Mouse (Mus musculus): ENCODE measurements around the gene Kiss1r. TPM values are rescaled to one million over a fixed set of nuclear protein-coding genes. Genes with fewer than 3 reads are reported as not detected.

The Kiss1r gene
- polyA plus RNA-seq, 1 experiment from 2014 or later, result 0.48 TPM

GRCm38 (mm10) chr10:79906712-79907111 lies 10.1 kb upstream of the Kiss1r start:
- no peak overlapping the region for H3K4me2 ChIP-seq (ENCODE audit: low read depth, low read length)
- H3K27me3 ChIP-seq (ENCODE audit: control insufficient read depth, insufficient read depth, low read length), result no peaks in the 10 kb centered on the region
- no peaks in the 10 kb centered on the region for H3K9me3 ChIP-seq (replicated peaks; ENCODE audit: control insufficient read depth, low read length)
- H3K4me3 ChIP-seq (ENCODE audit: low read depth, low read length), result no peak overlapping the region
- no peak for ATAC-seq (replicated peaks; ENCODE audit: insufficient number of reproducible peaks, low FRiP score, low TSS enrichment, low read depth)
- no peak for DNase-seq (ENCODE audit: low spot score)
- H3K4me1 ChIP-seq (ENCODE audit: control insufficient read depth, insufficient read depth, low read length), result no peaks in the 10 kb centered on the region; the same call in 1 of the 2 replicates
- 91% methylated on average over 9 of the region's 9 CpGs for WGBS
- no peak overlapping the region for H3K27ac ChIP-seq (replicated peaks; ENCODE audit: low read depth, low read length)
- no peak overlapping the region for H3K9ac ChIP-seq (replicated peaks; ENCODE audit: low read length)
- H3K36me3 ChIP-seq (replicated peaks; ENCODE audit: control insufficient read depth, insufficient read depth, low read depth, low read length), result peaks cover 14% of the 10 kb centered on the region

GRCm38 (mm10) chr10:79907415-79907814 lies 9.4 kb upstream of the Kiss1r start:
- ATAC-seq (replicated peaks; ENCODE audit: insufficient number of reproducible peaks, low FRiP score, low TSS enrichment, low read depth) (no peak), DNase-seq (ENCODE audit: low spot score) (no peak)
- no peak overlapping the region for H3K27ac ChIP-seq (replicated peaks; ENCODE audit: low read depth, low read length)
- no peaks in the 10 kb centered on the region for H3K27me3 ChIP-seq (ENCODE audit: control insufficient read depth, insufficient read depth, low read length)
- H3K9me3 ChIP-seq (replicated peaks; ENCODE audit: control insufficient read depth, low read length), result no peaks in the 10 kb centered on the region
- H3K4me2 ChIP-seq (ENCODE audit: low read depth, low read length), result no peak overlapping the region
- no peak overlapping the region for H3K4me3 ChIP-seq (ENCODE audit: low read depth, low read length)
- H3K4me1 ChIP-seq (ENCODE audit: control insufficient read depth, insufficient read depth, low read length), result no peaks in the 10 kb centered on the region; the same call in 1 of the 2 replicates
- peaks cover 13% of the 10 kb centered on the region for H3K36me3 ChIP-seq (replicated peaks; ENCODE audit: control insufficient read depth, insufficient read depth, low read depth, low read length)
- WGBS, result 95% methylated on average over 10 of the region's 10 CpGs
- H3K9ac ChIP-seq (replicated peaks; ENCODE audit: low read length), result no peak overlapping the region

GRCm38 (mm10) chr10:79908167-79909091 lies 8.3 kb upstream of the Kiss1r start, which contains the start of gene Med16:
TSS of gene Med16 (minus strand) at chr10:79908923.
- WGBS, result 2% methylated on average over 49 of the region's 52 CpGs
- H3K9me3 ChIP-seq (replicated peaks; ENCODE audit: control insufficient read depth, low read length), result no peaks in the 10 kb centered on the region
- peak; percentile 84 for ATAC-seq (replicated peaks; ENCODE audit: insufficient number of reproducible peaks, low FRiP score, low TSS enrichment, low read depth)
- peak within 1 kb of the TSS; percentile 40 for H3K4me2 ChIP-seq (ENCODE audit: low read depth, low read length)
- peak; percentile 97 for DNase-seq (ENCODE audit: low spot score)
- H3K27me3 ChIP-seq (ENCODE audit: control insufficient read depth, insufficient read depth, low read length), result no peaks in the 10 kb centered on the region
- peaks cover 7% of the 10 kb centered on the region for H3K36me3 ChIP-seq (replicated peaks; ENCODE audit: control insufficient read depth, insufficient read depth, low read depth, low read length)
- H3K27ac ChIP-seq (replicated peaks; ENCODE audit: low read depth, low read length), result peak within 1 kb of the TSS; percentile 95
- peak within 1 kb of the TSS; percentile 89 for H3K9ac ChIP-seq (replicated peaks; ENCODE audit: low read length)
- peak within 1 kb of the TSS; percentile 61 for H3K4me3 ChIP-seq (ENCODE audit: low read depth, low read length)
- H3K4me1 ChIP-seq (ENCODE audit: control insufficient read depth, insufficient read depth, low read length), result no peaks in the 10 kb centered on the region; the same call in 1 of the 2 replicates

GRCm38 (mm10) chr10:79909092-79909922 lies 7.5 kb upstream of the Kiss1r start:
- ATAC-seq (replicated peaks; ENCODE audit: insufficient number of reproducible peaks, low FRiP score, low TSS enrichment, low read depth) (peak; percentile 23; the same call in 1 of the 2 replicates), DNase-seq (ENCODE audit: low spot score) (no peak)
- H3K4me1 ChIP-seq (ENCODE audit: control insufficient read depth, insufficient read depth, low read length), result no peaks in the 10 kb centered on the region; the same call in 1 of the 2 replicates
- H3K9me3 ChIP-seq (replicated peaks; ENCODE audit: control insufficient read depth, low read length), result no peaks in the 10 kb centered on the region
- 26% methylated on average over 14 of the region's 14 CpGs for WGBS
- peaks cover 7% of the 10 kb centered on the region for H3K36me3 ChIP-seq (replicated peaks; ENCODE audit: control insufficient read depth, insufficient read depth, low read depth, low read length)
- no peak overlapping the region; the same call in 1 of the 2 replicates for H3K27ac ChIP-seq (replicated peaks; ENCODE audit: low read depth, low read length)
- no peaks in the 10 kb centered on the region for H3K27me3 ChIP-seq (ENCODE audit: control insufficient read depth, insufficient read depth, low read length)
- H3K4me2 ChIP-seq (ENCODE audit: low read depth, low read length), result no peak overlapping the region
- H3K9ac ChIP-seq (replicated peaks; ENCODE audit: low read length), result no peak overlapping the region
- H3K4me3 ChIP-seq (ENCODE audit: low read depth, low read length), result no peak overlapping the region

DNA sequence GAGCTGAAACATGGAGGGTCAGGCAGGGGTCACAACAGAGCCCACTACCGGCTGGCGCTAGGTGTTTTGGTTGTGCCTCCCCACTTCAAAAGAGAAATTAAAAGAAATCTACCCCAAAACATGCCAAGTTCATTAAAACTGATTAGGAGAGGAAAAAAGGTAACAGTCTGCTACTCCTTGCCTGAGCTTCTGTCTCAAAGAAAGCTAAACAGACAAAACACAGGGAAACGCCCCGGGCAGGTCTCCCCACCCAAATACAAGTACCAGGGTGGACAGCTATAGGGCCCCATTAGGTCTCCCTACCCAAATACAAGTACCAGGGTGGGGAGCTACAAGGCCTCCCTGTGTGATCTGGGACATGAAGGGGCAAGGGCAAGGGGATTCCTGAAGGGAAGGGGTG lies 6.2 kb upstream of the Kiss1r start, which contains the start of gene Gm26602:
Gm26602 (plus strand) TSS at position 301 of the 400 bp plus-strand sequence.
- peaks cover 2% of the 10 kb centered on the region; the same call in 1 of the 2 replicates for H3K36me3 ChIP-seq (replicated peaks; ENCODE audit: control insufficient read depth, insufficient read depth, low read depth, low read length)
- WGBS, result 92% methylated on average over 4 of the region's 4 CpGs

DNA sequence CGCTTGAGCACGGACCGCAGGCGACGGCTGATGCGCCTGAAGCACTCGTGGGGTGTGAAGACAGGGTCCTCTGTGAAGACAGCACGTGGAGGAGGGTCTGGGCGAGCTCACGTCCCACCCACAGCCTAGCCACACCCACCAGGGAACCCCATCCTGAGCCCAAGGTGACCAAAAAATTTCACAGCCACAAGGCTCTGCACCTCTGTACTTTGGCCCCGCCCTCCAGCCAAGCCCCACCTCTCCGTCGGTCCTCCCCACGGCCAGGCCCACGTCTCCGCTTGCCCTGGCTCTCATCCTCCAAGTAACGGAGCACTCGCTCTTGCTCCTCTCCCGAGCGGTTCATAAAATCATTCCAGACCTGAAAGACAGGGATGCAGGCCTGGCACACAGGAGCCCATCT lies 4.4 kb upstream of the Kiss1r start:
- Histone ChIP-seq H3K9me3 (replicated peaks; ENCODE audit: control insufficient read depth, low read length) (no peaks in the 10 kb centered on the region), H3K27me3 (ENCODE audit: control insufficient read depth, insufficient read depth, low read length) (peaks cover under 1% of the 10 kb centered on the region), H3K4me2 (ENCODE audit: low read depth, low read length) (no peak overlapping the region), H3K9ac (replicated peaks; ENCODE audit: low read length) (no peak overlapping the region), H3K4me3 (ENCODE audit: low read depth, low read length) (no peak overlapping the region), H3K4me1 (ENCODE audit: control insufficient read depth, insufficient read depth, low read length) (peaks cover 3% of the 10 kb centered on the region), H3K27ac (replicated peaks; ENCODE audit: low read depth, low read length) (no peak overlapping the region), H3K36me3 (replicated peaks; ENCODE audit: control insufficient read depth, insufficient read depth, low read depth, low read length) (peaks cover 2% of the 10 kb centered on the region; the same call in 1 of the 2 replicates)
- DNase-seq (ENCODE audit: low spot score), result no peak
- 65% methylated on average over 20 of the region's 20 CpGs for WGBS
- no peak for ATAC-seq (replicated peaks; ENCODE audit: insufficient number of reproducible peaks, low FRiP score, low TSS enrichment, low read depth)

More for the DNA sequence above, 6.2 kb upstream of the Kiss1r start, which contains the start of gene Gm26602:
- H3K9ac ChIP-seq (replicated peaks; ENCODE audit: low read length), result no peak within 1 kb of the TSS
- H3K27ac ChIP-seq (replicated peaks; ENCODE audit: low read depth, low read length), result no peak within 1 kb of the TSS
- no peaks in the 10 kb centered on the region for H3K27me3 ChIP-seq (ENCODE audit: control insufficient read depth, insufficient read depth, low read length)
- H3K4me3 ChIP-seq (ENCODE audit: low read depth, low read length), result no peak within 1 kb of the TSS
- no peak for DNase-seq (ENCODE audit: low spot score)
- H3K4me2 ChIP-seq (ENCODE audit: low read depth, low read length), result no peak within 1 kb of the TSS
- H3K9me3 ChIP-seq (replicated peaks; ENCODE audit: control insufficient read depth, low read length), result no peaks in the 10 kb centered on the region
- no peaks in the 10 kb centered on the region; the same call in 1 of the 2 replicates for H3K4me1 ChIP-seq (ENCODE audit: control insufficient read depth, insufficient read depth, low read length)
- no peak for ATAC-seq (replicated peaks; ENCODE audit: insufficient number of reproducible peaks, low FRiP score, low TSS enrichment, low read depth)

DNA sequence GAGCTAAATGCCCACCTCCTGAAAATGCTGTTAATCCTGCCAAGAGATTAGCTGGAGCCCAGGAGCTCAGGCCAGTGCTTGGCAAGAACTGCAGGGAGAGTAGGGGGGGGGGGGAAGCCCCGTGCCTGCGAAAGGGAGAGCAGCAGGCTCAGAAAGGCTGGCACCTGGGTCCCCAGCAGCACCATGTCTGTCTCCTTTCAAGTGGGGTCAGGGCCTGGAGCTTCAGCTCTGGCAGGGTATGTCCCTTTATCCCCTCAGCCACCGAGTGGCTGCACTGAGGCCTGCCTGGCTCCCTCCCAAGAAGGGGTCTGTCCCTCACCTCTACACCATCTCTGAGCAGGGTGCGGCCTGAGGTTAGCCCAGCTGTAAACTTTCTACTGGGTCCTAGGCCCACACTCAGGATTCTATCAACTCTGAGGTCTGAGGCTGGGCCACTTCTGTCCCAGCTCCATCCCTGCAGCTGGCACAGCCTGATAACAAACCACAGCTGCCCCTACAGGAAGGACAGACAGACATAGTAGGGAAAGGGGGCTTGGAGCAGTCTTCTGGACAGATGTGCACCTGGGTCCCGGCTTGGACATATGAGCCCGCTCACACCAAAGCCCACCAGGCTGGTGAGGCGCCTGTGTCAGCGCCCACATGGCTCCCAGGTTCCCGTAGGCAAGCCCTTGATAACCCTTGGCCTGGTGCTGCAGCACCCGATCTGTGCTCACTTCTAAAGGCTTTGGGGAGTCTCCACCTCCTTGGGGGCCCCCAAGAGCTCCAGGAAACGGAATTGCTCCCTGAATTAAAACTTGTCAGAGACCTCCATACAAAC lies 2.4 kb upstream of the Kiss1r start:
- 67% methylated on average over 11 of the region's 11 CpGs for WGBS
- Histone ChIP-seq H3K36me3 (replicated peaks; ENCODE audit: control insufficient read depth, insufficient read depth, low read depth, low read length) (peaks cover 2% of the 10 kb centered on the region; the same call in 1 of the 2 replicates), H3K27me3 (ENCODE audit: control insufficient read depth, insufficient read depth, low read length) (peaks cover 20% of the 10 kb centered on the region), H3K4me1 (ENCODE audit: control insufficient read depth, insufficient read depth, low read length) (peaks cover 5% of the 10 kb centered on the region), H3K4me2 (ENCODE audit: low read depth, low read length) (no peak overlapping the region), H3K9ac (replicated peaks; ENCODE audit: low read length) (no peak overlapping the region), H3K9me3 (replicated peaks; ENCODE audit: control insufficient read depth, low read length) (no peaks in the 10 kb centered on the region), H3K4me3 (ENCODE audit: low read depth, low read length) (no peak overlapping the region), H3K27ac (replicated peaks; ENCODE audit: low read depth, low read length) (no peak overlapping the region)
- no peak for DNase-seq (ENCODE audit: low spot score)
- ATAC-seq (replicated peaks; ENCODE audit: insufficient number of reproducible peaks, low FRiP score, low TSS enrichment, low read depth), result no peak

Data from embryonic facial prominence, embryonic 11.5 days (tissue).